ENCODE assay signal across 8 mouse cellular contexts in genomic region chr3:98025921-98026880, GRCm38 (mm10). TPM values are rescaled to one million over a fixed set of nuclear protein-coding genes. Genes with fewer than 3 reads are reported as not detected.
DNase-seq lines count a peak whose midpoint lies in the region; ATAC-seq and TF ChIP-seq lines count a peak whose summit lies in the region.

No protein-coding gene starts in this region.

- no peaks in the 10 kb centered on the region for H3K27me3 ChIP-seq in forebrain, embryonic 15.5 days
- 0 out of 2 replicates have a peak, but pooled peaks cover 4% of the 10 kb centered on the region for H3K27me3 ChIP-seq in hindbrain, embryonic 15.5 days
- H3K27me3 ChIP-seq in lung, postnatal 0 days (replicated peaks; ENCODE audit: insufficient read depth, low read length) = no peaks in the 10 kb centered on the region
- H3K27me3 ChIP-seq in stomach, postnatal 0 days (ENCODE audit: control insufficient read depth, insufficient read depth, low read length) = no peaks in the 10 kb centered on the region

- H3K9ac ChIP-seq in forebrain, embryonic 15.5 days (replicated peaks) = no peak overlapping the region
- H3K9ac ChIP-seq in hindbrain, embryonic 15.5 days = no peak overlapping the region
- no peak overlapping the region for H3K9ac ChIP-seq in lung, postnatal 0 days (replicated peaks; ENCODE audit: low read depth)
- H3K9ac ChIP-seq in stomach, postnatal 0 days (ENCODE audit: low read length) = peak overlapping the region; percentile 8; the same call in 1 of the 2 replicates

- TF ChIP-seq EP300 in lung, postnatal 0 days (IDR thresholded peaks at IDR 0.05) = peak; percentile 41
- TF ChIP-seq EP300 in stomach, postnatal 0 days (optimal IDR thresholded peaks at IDR 0.05) = no peak

- peak; percentile 82 for DNase-seq in lung, postnatal 0 days (ENCODE audit: low spot score)
- no peak for DNase-seq in stomach, postnatal 0 days (ENCODE audit: low spot score)
- no peak for DNase-seq in cerebellum, postnatal 25 days
- no peak for DNase-seq in layer of hippocampus, postnatal 14 days (ENCODE audit: low spot score in 2 of 2)

- H3K4me1 ChIP-seq in brown adipose tissue, adult 24 weeks (ENCODE audit: control insufficient read depth, insufficient read depth, insufficient read length, low read length) = peaks cover 12% of the 10 kb centered on the region
- H3K4me1 ChIP-seq in forebrain, embryonic 15.5 days = peaks cover 65% of the 10 kb centered on the region
- peaks cover 44% of the 10 kb centered on the region for H3K4me1 ChIP-seq in hindbrain, embryonic 15.5 days (replicated peaks)
- H3K4me1 ChIP-seq in lung, postnatal 0 days (ENCODE audit: insufficient read depth, low read depth, low read length) = peaks cover 46% of the 10 kb centered on the region
- H3K4me1 ChIP-seq in stomach, postnatal 0 days (replicated peaks; ENCODE audit: control insufficient read depth, insufficient read depth) = peaks cover 25% of the 10 kb centered on the region

- peak overlapping the region; percentile 43 for H3K27ac ChIP-seq in brown adipose tissue, adult 24 weeks (replicated peaks; ENCODE audit: low read depth, low read length)
- peak overlapping the region; percentile 79 for H3K27ac ChIP-seq in forebrain, embryonic 15.5 days (replicated peaks)
- H3K27ac ChIP-seq in hindbrain, embryonic 15.5 days (replicated peaks) = peak overlapping the region; percentile 6
- peak overlapping the region; percentile 75 for H3K27ac ChIP-seq in lung, postnatal 0 days (ENCODE audit: low read length)
- H3K27ac ChIP-seq in stomach, postnatal 0 days (replicated peaks) = peak overlapping the region; percentile 79

- WGBS in forebrain, embryonic 15.5 days = 30% methylated on average over 10 of the region's 10 CpGs
- 24% methylated on average over 10 of the region's 10 CpGs for WGBS in hindbrain, embryonic 15.5 days
- 21% methylated on average over 10 of the region's 10 CpGs for WGBS in lung, postnatal 0 days
- WGBS in stomach, postnatal 0 days = 37% methylated on average over 10 of the region's 10 CpGs

- peak; percentile 35 for ATAC-seq in forebrain, embryonic 15.5 days (replicated peaks)
- ATAC-seq in hindbrain, embryonic 15.5 days (ENCODE audit: low FRiP score, low read depth) = peak; percentile 71
- ATAC-seq in lung, postnatal 0 days = peak; percentile 63
- no peak for ATAC-seq in stomach, postnatal 0 days (ENCODE audit: low FRiP score, low TSS enrichment)
- no peak for ATAC-seq in erythroid progenitor cell, adult 5-6 weeks (replicated peaks; ENCODE audit: low FRiP score, poor library complexity, severe bottlenecking)

- no peak overlapping the region for H3K4me2 ChIP-seq in forebrain, embryonic 15.5 days (replicated peaks)
- H3K4me2 ChIP-seq in hindbrain, embryonic 15.5 days = no peak overlapping the region
- H3K4me2 ChIP-seq in lung, postnatal 0 days (replicated peaks; ENCODE audit: low read depth, low read length) = 0 out of 2 replicates have a peak overlapping the region, but pooled peaks have one; percentile 11
- 0 out of 2 replicates have a peak overlapping the region, but pooled peaks have one; percentile 3 for H3K4me2 ChIP-seq in stomach, postnatal 0 days (replicated peaks; ENCODE audit: low read depth)

- H3K36me3 ChIP-seq in forebrain, embryonic 15.5 days = no peaks in the 10 kb centered on the region
- no peaks in the 10 kb centered on the region for H3K36me3 ChIP-seq in hindbrain, embryonic 15.5 days
- H3K36me3 ChIP-seq in lung, postnatal 0 days (ENCODE audit: insufficient read depth, low read length) = no peaks in the 10 kb centered on the region
- no peaks in the 10 kb centered on the region for H3K36me3 ChIP-seq in stomach, postnatal 0 days (ENCODE audit: control insufficient read depth, insufficient read depth, low read length)

- no peaks in the 10 kb centered on the region for H3K9me3 ChIP-seq in forebrain, embryonic 15.5 days
- H3K9me3 ChIP-seq in hindbrain, embryonic 15.5 days = no peaks in the 10 kb centered on the region
- no peaks in the 10 kb centered on the region for H3K9me3 ChIP-seq in lung, postnatal 0 days (ENCODE audit: low read length)
- H3K9me3 ChIP-seq in stomach, postnatal 0 days (ENCODE audit: control insufficient read depth, low read length) = no peaks in the 10 kb centered on the region

- TF ChIP-seq CTCF in lung, postnatal 0 days (IDR thresholded peaks at IDR 0.05) = no peak
- TF ChIP-seq CTCF in stomach, postnatal 0 days (IDR thresholded peaks at IDR 0.05; ENCODE audit: low read depth) = no peak

- no peak overlapping the region for H3K4me3 ChIP-seq in brown adipose tissue, adult 24 weeks (ENCODE audit: insufficient read depth, low read depth, low read length)
- no peak overlapping the region for H3K4me3 ChIP-seq in forebrain, embryonic 15.5 days
- H3K4me3 ChIP-seq in hindbrain, embryonic 15.5 days = no peak overlapping the region
- H3K4me3 ChIP-seq in lung, postnatal 0 days (ENCODE audit: low read depth, low read length) = no peak overlapping the region
- H3K4me3 ChIP-seq in stomach, postnatal 0 days (ENCODE audit: low read depth, low read length) = no peak overlapping the region

RNA-seq across cellular contexts. Expression of gene Notch2, which starts 12.9 kb away (rescaled TPM):
- polyA plus RNA-seq in brown adipose tissue, adult 24 weeks (2012; ENCODE audit: insufficient read depth, insufficient read length, missing spikeins) = 7.2 and 8.1 TPM in 2 replicates
- polyA plus RNA-seq in forebrain, embryonic 15.5 days (2015; fragmentation: Nextera tagmentation; extraction: Ambion mirVana) = 17.8 and 18.9 TPM in 2 replicates
- 10.5 and 11.7 TPM in 2 replicates for polyA plus RNA-seq in hindbrain, embryonic 15.5 days (2015; fragmentation: Nextera tagmentation; extraction: Ambion mirVana)
- polyA plus RNA-seq in lung, postnatal 0 days (2015; fragmentation: Nextera tagmentation; extraction: Ambion mirVana) = 18.3 and 20.1 TPM in 2 replicates
- polyA plus RNA-seq in stomach, postnatal 0 days (2015; fragmentation: Nextera tagmentation; extraction: Ambion mirVana) = 10.6 TPM in 2 replicates
- total RNA-seq in erythroid progenitor cell, adult 5-6 weeks (2015; ENCODE audit: low replicate concordance) = 16.3 and 16.6 TPM in 2 replicates
- total RNA-seq in erythroid progenitor cell, adult 5-6 weeks (2017; ENCODE audit: low replicate concordance) = 11.0 and 18.5 TPM in 2 replicates
- total RNA-seq in layer of hippocampus, postnatal 14 days (2021) = 10 to 100 TPM; 27.4 to 31.3 TPM

Comparison
In these comparisons a context has a peak if more than half of its experiments do, and no peak if none do; other contexts are left out.
1. H3K27ac ChIP-seq: peak in every context shown above with its lines; median percentile 79 in forebrain, embryonic 15.5 days; 79 in stomach, postnatal 0 days; 75 in lung, postnatal 0 days; 43 in brown adipose tissue, adult 24 weeks; 6 in hindbrain, embryonic 15.5 days.
2. ATAC-seq: peak in forebrain, embryonic 15.5 days (single experiment), hindbrain, embryonic 15.5 days (single experiment) and lung, postnatal 0 days (single experiment); none in stomach, postnatal 0 days (single experiment) and erythroid progenitor cell, adult 5-6 weeks (single experiment).
3. H3K4me2 ChIP-seq: peak in lung, postnatal 0 days (single experiment) and stomach, postnatal 0 days (single experiment); none in forebrain, embryonic 15.5 days (single experiment) and hindbrain, embryonic 15.5 days (single experiment).